Mouse (Mus musculus) mouse embryonic stem cell (cell line): ENCODE data around the gene Hoxc5.

ENCODE experiments used
- in situ Hi-C, 2 experiments: fragments of 300-500 bp; cut with MboI; formaldehyde crosslinking; loops; 1 replicate in 1 of 2; 3 replicates in 1 of 2; pipeline ENCODE4 v1.14.3; 2019 to 2020; ENCODE audit warnings: low sequenced_read_pairs in 2 of 2, low pct_unique_long_range_greater_than_20kb in 1 of 2, mixed read lengths in 1 of 2; ENCODE audit not compliant: unreplicated experiment in 1 of 2

Gene Hoxc5

DNA sequence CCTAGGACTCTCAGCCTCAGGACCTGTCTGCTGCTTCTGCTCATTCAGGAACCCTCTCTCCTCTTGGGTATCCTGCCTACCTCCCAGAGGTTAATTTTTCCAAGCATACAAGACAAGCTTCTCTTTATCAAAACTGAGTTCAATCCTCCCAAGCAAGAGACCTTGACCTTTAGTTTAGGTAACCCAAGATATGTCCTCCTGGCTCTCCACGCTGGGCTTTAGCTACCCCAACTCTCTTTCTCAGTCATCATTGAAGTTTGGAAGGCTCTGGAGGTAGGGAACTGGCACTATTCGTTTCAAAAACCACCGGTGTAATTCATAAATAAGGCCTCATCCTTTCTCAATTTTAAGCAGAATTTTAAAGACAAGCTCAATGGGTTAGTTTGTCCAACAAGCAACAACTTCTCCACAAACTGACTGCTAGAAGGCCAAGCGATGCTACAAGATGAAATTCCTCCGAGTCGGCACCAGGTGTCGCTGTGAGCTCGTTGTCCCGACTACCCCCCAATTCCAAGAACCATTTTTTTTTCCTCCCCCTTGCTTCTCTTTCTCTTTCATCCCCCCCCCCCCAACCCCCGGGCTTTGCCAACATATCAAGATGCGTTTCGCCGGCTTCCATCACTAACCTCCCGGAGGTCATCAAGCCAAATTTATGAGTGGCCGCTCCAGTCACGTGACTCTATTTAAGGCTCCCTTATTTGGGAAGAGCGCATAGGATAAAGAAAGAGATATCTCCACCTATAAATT, 46.2 kb downstream of the Hoxc5 start:
- in situ Hi-C loops: loop anchor here (10.0 to 25.0 kb wide), 3 partner anchors 59 to 299 kb away; partner anchors contain the start of genes Gpr84 (in 1 of the 2) and Hoxc11 (in 1 of the 2)

DNA sequence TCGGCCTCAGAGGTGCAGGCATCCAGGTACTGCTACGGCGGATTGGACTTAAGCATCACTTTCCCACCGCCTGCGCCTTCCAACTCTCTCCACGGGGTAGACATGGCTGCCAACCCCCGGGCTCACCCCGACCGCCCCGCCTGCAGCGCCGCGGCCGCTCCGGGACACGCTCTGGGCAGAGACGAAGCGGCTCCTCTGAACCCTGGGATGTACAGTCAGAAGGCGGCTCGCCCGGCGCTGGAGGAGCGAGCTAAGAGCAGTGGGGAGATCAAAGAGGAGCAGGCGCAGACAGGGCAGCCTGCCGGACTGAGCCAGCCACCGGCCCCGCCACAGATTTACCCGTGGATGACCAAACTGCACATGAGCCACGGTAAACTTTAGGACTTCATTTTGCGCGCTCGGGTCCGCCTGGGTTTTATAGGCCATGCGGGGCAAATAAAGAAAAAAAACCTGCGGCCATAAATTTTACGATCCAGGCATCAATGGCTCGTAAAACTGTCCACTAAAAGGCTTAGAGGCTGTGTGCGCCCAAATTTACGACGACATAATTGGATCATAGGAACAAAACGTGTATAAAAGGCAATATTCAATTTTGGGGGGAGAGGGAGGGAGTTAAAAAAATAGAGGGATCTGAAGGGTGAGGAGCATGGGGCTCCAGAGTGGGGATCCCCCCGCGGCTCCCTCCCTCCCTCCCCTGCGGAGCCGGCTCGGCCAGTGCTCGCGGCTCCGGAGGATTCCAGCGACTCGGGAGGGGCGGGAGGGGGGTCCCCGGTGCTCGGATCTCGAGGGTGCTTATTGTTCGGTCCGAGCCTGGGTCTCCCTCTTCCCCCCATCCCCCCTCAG, 47.1 kb downstream of the Hoxc5 start:
- in situ Hi-C loops: loop anchor here (10.0 to 25.0 kb wide), 3 partner anchors 60 to 298 kb away; partner anchors contain the start of genes Gpr84 (in 1 of the 2) and Hoxc11 (in 1 of the 2)

DNA sequence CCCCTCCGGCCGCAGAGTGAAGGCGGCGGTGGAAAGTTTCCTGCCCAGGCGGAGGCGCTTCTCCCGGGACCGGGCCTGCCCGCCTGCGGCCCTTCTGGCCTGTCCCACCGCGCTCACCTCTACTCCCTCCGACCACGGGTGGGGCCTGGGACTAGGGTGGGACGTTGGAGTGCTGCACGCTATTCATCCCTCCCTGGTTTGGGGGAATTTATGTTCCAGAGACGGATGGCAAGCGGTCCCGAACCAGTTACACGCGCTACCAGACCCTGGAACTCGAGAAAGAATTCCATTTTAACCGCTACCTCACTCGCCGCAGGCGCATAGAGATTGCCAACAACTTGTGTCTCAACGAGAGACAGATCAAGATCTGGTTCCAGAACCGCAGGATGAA, 47.8 kb downstream of the Hoxc5 start:
- in situ Hi-C loops: loop anchor here (10.0 to 25.0 kb wide), 3 partner anchors 60 to 297 kb away; partner anchors contain the start of genes Gpr84 (in 1 of the 2) and Hoxc11 (in 1 of the 2)

DNA sequence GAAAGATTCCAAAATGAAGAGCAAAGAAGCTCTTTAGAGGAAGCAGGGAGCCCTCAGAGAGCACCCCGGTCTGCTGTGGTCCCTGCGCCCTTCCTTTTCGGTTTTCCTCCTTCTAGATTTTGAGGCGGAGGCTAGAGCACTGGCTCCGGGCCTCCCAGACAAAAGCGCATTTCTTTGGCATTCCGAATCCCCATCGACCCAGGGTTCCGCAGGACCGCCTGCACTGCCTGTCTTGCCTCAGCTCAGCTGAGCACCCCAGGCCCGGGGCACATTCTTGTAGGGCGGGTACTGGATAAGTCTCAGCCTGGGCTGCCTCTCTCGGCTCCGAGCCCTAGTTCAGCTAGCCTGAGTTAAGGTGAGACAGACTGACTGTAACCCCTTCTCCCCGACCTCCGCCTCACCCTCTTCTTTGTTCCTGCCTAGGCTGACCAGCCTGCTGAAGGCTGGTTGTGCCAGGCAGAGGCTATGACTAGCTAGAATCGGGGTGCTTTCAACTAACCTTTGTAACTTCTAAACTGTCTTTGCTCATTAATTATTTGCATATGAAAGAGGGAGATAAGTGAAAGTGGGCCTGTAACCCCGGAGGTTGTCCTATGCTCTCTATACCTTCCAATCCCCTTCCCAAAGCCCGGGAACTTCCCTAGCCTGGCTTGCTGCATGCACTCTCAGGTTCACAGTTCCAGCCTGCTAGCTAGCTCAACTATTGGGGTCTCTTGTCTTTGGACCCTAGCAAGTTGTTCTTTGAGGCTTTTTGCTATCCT, 48.3 kb downstream of the Hoxc5 start:
- in situ Hi-C loops: loop anchor here (10.0 to 25.0 kb wide), 3 partner anchors 61 to 297 kb away; partner anchors contain the start of genes Gpr84 (in 1 of the 2) and Hoxc11 (in 1 of the 2)

DNA sequence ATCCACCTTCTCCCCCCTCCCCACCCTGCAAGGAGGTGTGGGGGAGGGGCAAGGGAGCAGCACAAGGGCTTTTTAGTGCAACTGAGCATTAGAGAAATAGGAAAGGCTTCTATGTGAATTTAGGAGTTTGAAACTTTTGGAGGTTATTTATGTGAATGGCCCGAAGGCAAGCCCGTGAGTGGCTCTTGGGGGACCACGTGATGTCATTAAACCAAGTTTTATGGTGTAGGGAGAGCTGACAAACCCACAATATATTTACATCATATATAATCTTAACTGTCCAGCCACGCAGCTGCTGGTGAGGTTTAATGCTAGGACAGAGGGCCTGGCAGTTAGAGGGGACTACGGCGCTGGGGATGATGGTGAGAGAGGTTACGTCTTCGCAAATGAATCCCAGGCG, 51.4 kb downstream of the Hoxc5 start, which contains the start of gene Hoxc4:
Hoxc4 (plus strand) TSS at position 299 of the 400 bp plus-strand sequence.
- in situ Hi-C loops: loop anchor here (10.0 to 25.0 kb wide), 3 partner anchors 64 to 294 kb away; partner anchors contain the start of genes Gpr84 (in 1 of the 2) and Hoxc11 (in 1 of the 2)

DNA sequence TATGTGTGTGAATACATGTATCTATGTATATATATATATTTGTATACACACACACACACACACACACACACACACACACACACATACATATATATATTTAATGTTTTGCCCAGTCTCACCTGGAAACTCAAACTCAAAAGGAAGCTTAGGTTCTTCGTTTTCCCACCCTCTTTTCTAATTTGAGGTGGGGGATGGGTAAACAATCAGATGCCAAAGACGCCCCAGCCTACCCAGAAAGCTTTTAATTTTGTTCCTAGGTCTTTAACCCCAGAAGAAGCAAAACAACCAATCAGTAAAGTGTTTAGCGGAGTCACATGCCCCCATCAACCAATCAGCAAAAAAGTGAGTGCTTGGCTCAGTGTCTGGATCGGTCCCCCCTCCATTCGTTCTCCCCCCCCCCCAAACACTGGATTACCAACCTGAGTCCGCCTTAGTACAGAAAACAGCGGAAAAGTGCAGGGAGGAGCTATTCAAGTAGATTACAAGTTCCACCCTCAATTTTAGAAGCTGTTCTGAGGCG, 53.7 kb downstream of the Hoxc5 start:
- in situ Hi-C loops: loop anchor here in 1 of 2 experiments (25.0 kb wide), 1 partner anchor 291 kb away; the partner anchor contains the start of gene Gpr84

DNA sequence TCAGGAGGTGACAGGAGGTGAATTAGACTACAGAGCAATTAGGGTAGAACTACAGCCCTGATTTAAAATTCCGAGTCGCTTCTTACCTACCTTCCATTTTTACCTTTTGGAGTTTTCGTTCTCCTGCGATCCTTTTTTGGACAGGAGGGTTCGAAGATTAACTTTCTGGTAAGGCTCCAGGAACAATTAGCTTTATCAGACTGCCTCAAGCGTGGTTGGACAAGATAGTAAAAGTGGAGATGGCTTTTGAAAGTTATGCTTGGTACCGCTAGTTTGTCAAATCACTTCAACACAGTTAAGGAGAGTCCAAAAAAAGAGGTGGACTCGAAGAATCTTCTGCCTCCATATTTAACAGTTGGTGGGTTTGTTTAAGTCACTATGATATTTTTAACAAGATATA, 54.3 kb downstream of the Hoxc5 start:
- in situ Hi-C loops: loop anchor here in 1 of 2 experiments (25.0 kb wide), 1 partner anchor 291 kb away; the partner anchor contains the start of gene Gpr84

DNA sequence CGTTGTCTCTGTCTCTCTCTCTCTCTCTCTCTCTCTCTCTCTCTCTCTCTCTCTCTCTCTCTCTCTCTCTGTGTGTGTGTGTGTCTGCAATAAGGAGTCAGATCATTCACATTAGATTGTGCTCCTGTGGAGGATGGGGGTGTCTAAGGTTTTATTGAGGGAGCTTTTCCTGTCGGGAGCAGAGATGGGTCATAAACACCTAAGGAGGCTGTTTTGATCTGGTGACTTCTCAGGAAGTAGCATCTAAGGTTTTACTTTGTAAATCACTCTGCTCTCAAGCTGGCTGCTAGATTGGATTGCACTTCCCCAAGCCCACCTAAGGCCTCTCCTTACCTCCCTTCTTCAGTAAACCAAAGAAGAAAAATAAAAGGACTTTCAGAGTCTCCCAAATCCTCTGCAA, 56.9 kb downstream of the Hoxc5 start:
- in situ Hi-C loops: loop anchor here in 1 of 2 experiments (25.0 kb wide), 1 partner anchor 288 kb away; the partner anchor contains the start of gene Gpr84

DNA sequence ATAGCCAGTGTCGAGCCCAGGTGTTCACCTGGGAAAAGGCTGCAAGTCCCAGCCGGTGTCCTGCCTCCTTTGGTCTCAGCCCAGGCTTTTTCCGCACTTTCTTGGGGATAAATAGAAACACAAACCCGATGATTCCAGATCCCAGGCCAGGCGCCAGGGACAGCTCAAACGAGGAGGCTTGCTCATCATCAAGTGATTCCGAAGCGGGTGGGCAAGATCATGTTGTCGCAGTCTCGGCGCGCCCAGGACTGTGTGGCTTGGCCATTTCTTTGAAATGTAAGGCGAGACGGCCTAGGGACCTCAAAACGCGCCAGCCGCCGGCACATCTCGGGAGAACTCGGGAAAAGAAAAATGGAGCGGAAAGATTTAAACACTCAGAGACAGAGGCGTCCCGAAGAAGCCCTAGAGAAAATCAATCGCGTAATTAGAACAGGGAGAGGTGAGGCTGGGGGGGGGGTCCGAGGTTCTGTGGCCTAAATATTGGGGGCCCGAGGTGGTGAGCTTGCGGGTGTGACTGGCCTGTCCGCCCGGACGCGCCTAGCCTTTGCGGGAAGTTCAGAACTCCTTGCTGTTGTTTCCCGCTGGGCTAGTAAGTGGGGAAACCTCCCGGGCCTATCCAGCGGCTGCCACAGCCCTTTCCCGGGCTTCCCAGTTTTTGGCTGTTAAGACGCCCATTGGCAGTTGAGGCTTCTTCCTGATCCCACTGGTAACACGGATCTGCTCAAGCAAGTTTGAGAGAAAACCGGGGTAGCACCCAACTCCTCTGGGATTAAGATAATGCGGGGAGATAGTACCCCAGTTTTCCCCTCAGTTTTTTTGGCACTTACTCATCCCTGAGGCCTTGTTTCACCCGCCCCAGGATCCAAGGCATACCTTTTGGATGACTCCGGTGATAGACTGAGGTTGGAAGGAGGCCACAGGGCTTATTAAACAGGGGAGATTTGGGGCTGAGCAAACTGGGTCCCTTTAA, 60.3 kb downstream of the Hoxc5 start:
- in situ Hi-C loops: no loop called here

DNA sequence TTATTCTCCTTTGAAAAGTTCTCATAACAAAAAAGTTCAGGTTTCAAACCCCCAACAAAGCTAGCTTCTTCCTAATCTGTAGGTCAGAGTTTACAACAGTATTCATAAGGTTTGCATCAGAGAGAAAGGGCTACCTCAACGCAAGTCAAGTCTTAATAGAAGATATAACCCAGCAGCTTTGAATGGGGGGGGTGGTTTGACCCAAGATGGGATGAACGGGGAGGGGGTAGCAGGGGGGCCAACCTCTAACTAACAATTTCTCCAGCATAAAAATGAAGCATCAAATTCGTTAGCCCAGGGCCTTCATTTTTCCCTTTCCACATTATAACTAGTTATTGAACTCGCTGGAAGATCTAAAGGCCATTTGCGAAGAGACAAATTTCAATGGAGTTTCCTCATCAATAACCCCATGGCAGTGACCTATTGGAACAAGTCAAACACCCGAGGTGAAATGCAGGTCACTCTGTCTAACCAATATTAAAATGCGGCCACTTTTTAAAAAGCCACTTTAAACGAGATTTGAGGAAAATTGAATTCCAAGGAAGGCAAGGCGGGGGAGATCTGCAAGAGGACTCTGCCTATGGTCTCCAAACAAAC, 61.8 kb downstream of the Hoxc5 start:
- in situ Hi-C loops: no loop called here

DNA sequence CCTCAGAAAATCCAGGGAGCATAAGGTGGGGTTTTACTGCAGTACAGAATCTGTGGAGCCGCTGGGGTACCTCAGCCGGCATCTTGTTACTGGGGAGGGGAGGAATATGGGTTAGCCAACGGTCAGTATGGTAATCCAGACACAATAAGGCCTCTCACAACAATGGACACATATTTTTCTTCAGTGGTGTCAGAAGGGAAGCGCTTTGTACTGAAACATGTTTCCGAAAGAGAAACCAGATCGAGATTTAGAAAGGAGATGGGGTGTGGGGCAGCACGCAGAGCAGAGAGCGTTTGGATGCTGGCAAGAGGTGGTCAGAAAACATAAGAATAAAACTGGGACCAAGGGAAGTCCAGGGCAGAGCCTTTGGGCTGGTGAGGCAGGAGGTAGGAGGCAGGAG, 62.9 kb downstream of the Hoxc5 start:
- in situ Hi-C loops: no loop called here

DNA sequence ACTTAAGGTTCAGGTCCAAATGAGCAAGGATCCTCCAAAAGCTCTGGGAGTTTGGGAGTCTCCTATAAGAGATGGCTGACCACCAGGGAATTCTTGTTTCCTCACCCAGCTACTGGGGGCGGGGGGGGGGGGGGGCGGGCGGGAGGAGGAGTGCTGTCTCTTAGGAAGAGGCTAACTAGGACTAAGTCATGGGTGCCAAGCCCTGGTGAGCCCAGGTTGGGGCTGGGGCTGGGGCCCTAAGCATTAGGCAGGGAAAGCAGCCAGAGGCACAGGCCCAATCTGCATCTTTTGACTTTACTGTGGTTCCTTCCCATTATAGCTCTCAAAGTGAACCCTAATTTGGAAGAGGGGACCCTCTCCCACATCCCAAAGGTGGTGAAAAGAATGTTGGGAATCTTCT, 64.9 kb downstream of the Hoxc5 start:
- in situ Hi-C loops: no loop called here

DNA sequence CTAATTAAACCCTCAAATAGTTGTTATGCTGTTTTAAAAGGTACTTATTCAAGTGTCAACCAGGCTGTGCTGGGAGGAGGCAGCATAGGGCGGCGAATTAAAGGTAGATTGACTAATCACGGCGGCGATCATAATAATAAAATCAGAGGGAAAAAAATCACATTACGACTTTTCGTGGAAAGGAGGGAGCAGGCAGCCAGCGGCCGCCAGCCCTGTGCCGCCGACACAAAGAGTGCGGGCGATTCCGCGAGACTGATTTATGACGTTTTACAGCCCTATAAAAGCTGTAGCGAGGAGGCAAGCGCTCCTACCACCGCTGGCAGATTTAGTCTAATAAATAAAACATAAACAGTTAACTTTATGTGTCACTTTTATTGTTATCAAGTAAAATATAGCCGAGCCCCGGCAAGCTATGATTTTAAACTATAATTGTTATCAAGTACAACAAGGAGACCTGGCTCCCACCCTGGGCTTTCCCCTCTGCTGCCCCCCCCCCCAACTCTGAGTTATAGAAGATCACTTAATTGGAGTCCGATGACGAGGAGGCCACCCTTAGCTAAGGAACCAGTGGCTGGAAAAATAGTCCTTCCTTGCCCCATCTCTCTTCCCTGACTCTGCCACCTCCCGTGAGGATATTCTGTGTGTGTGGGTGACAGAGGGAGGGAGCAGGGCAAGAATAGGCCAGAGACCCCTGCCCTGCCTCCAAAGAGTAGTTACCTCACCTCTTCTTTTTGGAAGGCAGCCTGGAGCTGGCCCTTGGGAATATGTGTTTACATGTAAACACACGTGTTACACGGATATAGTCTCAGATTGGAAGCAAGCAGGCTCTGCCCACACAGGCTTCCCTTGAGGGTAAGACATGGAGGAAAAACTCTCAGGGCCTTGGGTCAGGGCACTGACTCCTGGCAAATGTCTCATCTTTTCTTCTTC, 65.7 kb downstream of the Hoxc5 start:
- in situ Hi-C loops: no loop called here

DNA sequence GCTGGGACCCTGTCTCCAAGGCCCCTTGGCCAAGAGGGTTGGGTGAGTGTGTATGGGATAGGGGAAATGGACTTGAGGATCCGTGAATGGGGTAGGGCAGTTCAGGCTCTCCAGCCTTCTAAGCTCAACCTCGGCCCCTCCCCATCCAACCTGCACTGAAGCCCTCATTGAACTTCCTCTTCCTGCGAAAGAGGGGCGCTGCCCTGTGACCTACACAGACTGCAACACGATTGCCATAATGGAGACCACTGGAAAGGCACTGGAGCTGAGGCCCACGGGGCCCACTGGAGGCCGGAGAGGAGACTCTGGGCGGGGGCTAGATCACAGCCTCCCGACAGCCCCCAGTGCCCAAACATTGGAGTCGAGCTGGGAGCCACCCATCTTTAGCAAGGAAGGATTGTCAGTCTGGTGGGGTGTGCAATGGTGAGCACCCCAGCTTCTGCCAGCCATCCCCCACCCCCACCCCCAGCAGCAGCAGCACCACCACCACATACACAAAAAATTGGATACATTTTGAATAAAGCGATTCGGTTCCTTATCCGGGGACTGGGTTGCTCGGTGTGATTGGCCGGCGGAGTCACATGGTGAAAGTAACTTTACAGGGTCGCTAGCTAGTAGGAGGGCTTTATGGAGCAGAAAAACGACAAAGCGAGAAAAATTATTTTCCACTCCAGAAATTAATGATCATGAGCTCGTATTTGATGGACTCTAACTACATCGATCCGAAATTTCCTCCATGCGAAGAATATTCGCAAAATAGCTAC, 67.0 kb downstream of the Hoxc5 start:
- in situ Hi-C loops: no loop called here
